In the genomic region with DNA sequence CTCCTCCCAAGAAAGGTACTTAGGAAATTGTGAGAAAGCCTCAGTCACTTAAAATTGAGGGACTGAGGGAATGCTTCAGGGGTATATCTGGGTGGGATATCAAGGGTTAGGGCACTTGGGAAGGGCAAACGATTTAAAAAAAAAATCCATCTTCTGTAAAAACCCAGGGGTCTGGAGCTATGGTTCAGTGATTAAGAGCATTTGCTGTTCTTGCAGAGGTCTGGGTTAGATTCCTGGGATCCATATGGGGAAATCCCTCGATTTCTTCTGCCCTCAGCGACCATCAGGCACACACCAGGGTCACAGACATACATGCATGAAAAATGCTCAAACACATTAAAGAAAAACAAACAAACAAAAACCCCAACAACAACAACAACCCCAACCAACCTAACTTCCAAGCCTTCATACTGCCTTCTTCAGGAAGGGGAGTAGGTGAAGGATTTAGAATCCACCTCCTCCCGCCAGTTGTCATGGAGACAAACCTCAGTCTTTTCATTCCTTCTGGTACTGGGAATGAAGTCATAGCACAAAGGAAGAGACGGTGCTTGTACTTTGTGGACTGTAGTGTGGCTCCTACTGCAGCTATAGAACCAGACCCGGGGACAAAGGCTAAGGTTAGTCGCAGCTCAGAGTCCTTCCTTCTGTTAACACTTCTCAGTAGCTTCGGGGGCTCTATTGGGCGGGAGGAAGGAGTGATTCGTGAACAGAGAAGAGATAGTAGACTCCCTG, we compare ENCODE assay signal across 8 mouse cellular contexts. TPM values are rescaled to one million over a fixed set of nuclear protein-coding genes. Genes with fewer than 3 reads are reported as not detected.
DNase-seq lines count a peak whose midpoint lies in the region; ATAC-seq lines count a peak whose summit lies in the region.

No protein-coding gene starts in this region.

- no peaks in the 10 kb centered on the region for H3K36me3 ChIP-seq in heart, embryonic 10.5 days
- no peaks in the 10 kb centered on the region for H3K36me3 ChIP-seq in embryonic facial prominence, embryonic 13.5 days
- 0 out of 2 replicates have a peak, but pooled peaks cover 5% of the 10 kb centered on the region for H3K36me3 ChIP-seq in limb, embryonic 10.5 days

- H3K4me1 ChIP-seq in heart, embryonic 10.5 days, result peaks cover 37% of the 10 kb centered on the region
- peaks cover 32% of the 10 kb centered on the region for H3K4me1 ChIP-seq in embryonic facial prominence, embryonic 13.5 days
- H3K4me1 ChIP-seq in limb, embryonic 10.5 days, result peaks cover 38% of the 10 kb centered on the region

- WGBS in heart, embryonic 10.5 days, result 5% methylated on average over 10 of the region's 10 CpGs
- 3% methylated on average over 10 of the region's 10 CpGs for WGBS in embryonic facial prominence, embryonic 13.5 days
- WGBS in limb, embryonic 10.5 days, result 7% methylated on average over 10 of the region's 10 CpGs

- no peaks in the 10 kb centered on the region for H3K9me3 ChIP-seq in heart, embryonic 10.5 days
- no peaks in the 10 kb centered on the region for H3K9me3 ChIP-seq in embryonic facial prominence, embryonic 13.5 days
- H3K9me3 ChIP-seq in limb, embryonic 10.5 days (replicated peaks), result no peaks in the 10 kb centered on the region

- H3K27ac ChIP-seq in heart, embryonic 10.5 days, result peak overlapping the region; percentile 99
- H3K27ac ChIP-seq in embryonic facial prominence, embryonic 13.5 days, result peak overlapping the region; percentile 100
- H3K27ac ChIP-seq in limb, embryonic 10.5 days, result peak overlapping the region; percentile 99

- H3K4me2 ChIP-seq in embryonic facial prominence, embryonic 13.5 days, result peak overlapping the region; percentile 79

- H3K4me3 ChIP-seq in heart, embryonic 10.5 days, result peak overlapping the region; percentile 87
- H3K4me3 ChIP-seq in embryonic facial prominence, embryonic 13.5 days, result peak overlapping the region; percentile 78
- H3K4me3 ChIP-seq in limb, embryonic 10.5 days, result peak overlapping the region; percentile 86

- no peaks in the 10 kb centered on the region for H3K27me3 ChIP-seq in heart, embryonic 10.5 days (ENCODE audit: insufficient read depth, poor library complexity, severe bottlenecking)
- no peaks in the 10 kb centered on the region for H3K27me3 ChIP-seq in embryonic facial prominence, embryonic 13.5 days
- no peaks in the 10 kb centered on the region for H3K27me3 ChIP-seq in limb, embryonic 10.5 days (ENCODE audit: low read depth, poor library complexity, severe bottlenecking)

- no peak for DNase-seq in heart, embryonic 10.5 days (ENCODE audit: low spot score)
- no peak for DNase-seq in heart, postnatal 4 days
- no peak for DNase-seq in limb, embryonic 10.5 days (ENCODE audit: low spot score)
- no peak for DNase-seq in cerebellum, postnatal 14 days
- DNase-seq in spleen, postnatal 10 days (ENCODE audit: low spot score in 2 of 2), result no peak

- ATAC-seq in CD4-positive, CD25-positive, alpha-beta regulatory T cell, adult 4 months, result peak; percentile 48
- peak; percentile 65 for ATAC-seq in embryonic facial prominence, embryonic 13.5 days (ENCODE audit: insufficient number of reproducible peaks, insufficient read depth, low FRiP score, low TSS enrichment, low read depth)
- peak; percentile 11; the same call in 1 of the 2 replicates for ATAC-seq in neutrophil, adult 5-6 weeks (ENCODE audit: extremely low read depth, insufficient number of reproducible peaks, low FRiP score, poor library complexity, severe bottlenecking)

- peak overlapping the region; percentile 97 for H3K9ac ChIP-seq in embryonic facial prominence, embryonic 13.5 days

RNA-seq across cellular contexts. Expression of gene Pank2, which starts 0.6 kb away (rescaled TPM):
- polyA plus RNA-seq in heart, embryonic 10.5 days (2016; fragmentation: Nextera tagmentation; extraction: Ambion mirVana), result 29.7 and 41.7 TPM in 2 replicates
- 10 to 100 TPM; 41.1 to 44.4 TPM for total RNA-seq in heart, postnatal 4 days (2021)
- polyA plus RNA-seq in CD4-positive, CD25-positive, alpha-beta regulatory T cell, adult 4 months (2017; shearing (Covaris generic)), result 10 to 100 TPM in 1 of 2 experiments, 1 to 10 TPM in 1; 7.7 to 12.0 TPM
- polyA plus RNA-seq in embryonic facial prominence, embryonic 13.5 days (2015; fragmentation: Nextera tagmentation; extraction: Ambion mirVana), result 43.3 and 45.7 TPM in 2 replicates
- polyA plus RNA-seq in limb, embryonic 10.5 days (2016; fragmentation: Nextera tagmentation; extraction: Ambion mirVana), result 45.0 and 46.3 TPM in 2 replicates
- total RNA-seq in neutrophil, adult 5-6 weeks (2017), result 54.8 and 58.1 TPM in 2 replicates

RNA-seq across cellular contexts. Expression of gene Mavs, which starts 27.8 kb away (rescaled TPM):
- 20.3 and 21.6 TPM in 2 replicates for polyA plus RNA-seq in heart, embryonic 10.5 days (2016; fragmentation: Nextera tagmentation; extraction: Ambion mirVana)
- total RNA-seq in heart, postnatal 4 days (2021), result 10 to 100 TPM; 28.9 to 29.1 TPM
- polyA plus RNA-seq in CD4-positive, CD25-positive, alpha-beta regulatory T cell, adult 4 months (2017; shearing (Covaris generic)), result 10 to 100 TPM; 22.5 to 34.2 TPM
- polyA plus RNA-seq in embryonic facial prominence, embryonic 13.5 days (2015; fragmentation: Nextera tagmentation; extraction: Ambion mirVana), result 15.9 and 16.1 TPM in 2 replicates
- polyA plus RNA-seq in limb, embryonic 10.5 days (2016; fragmentation: Nextera tagmentation; extraction: Ambion mirVana), result 20.4 and 21.5 TPM in 2 replicates
- 14.4 and 15.3 TPM in 2 replicates for total RNA-seq in neutrophil, adult 5-6 weeks (2017)

RNA-seq across cellular contexts. Expression of gene Ap5s1, which starts 54.8 kb away (rescaled TPM):
- polyA plus RNA-seq in heart, embryonic 10.5 days (2016; fragmentation: Nextera tagmentation; extraction: Ambion mirVana), result 23.6 and 33.3 TPM in 2 replicates
- total RNA-seq in heart, postnatal 4 days (2021), result 10 to 100 TPM; 32.6 to 42.4 TPM
- 10 to 100 TPM; 23.8 to 28.5 TPM for polyA plus RNA-seq in CD4-positive, CD25-positive, alpha-beta regulatory T cell, adult 4 months (2017; shearing (Covaris generic))
- 26.4 and 28.5 TPM in 2 replicates for polyA plus RNA-seq in embryonic facial prominence, embryonic 13.5 days (2015; fragmentation: Nextera tagmentation; extraction: Ambion mirVana)
- 18.9 and 22.6 TPM in 2 replicates for polyA plus RNA-seq in limb, embryonic 10.5 days (2016; fragmentation: Nextera tagmentation; extraction: Ambion mirVana)
- total RNA-seq in neutrophil, adult 5-6 weeks (2017), result 7.7 and 13.3 TPM in 2 replicates

Comparison
In these comparisons a context has a peak if more than half of its experiments do, and no peak if none do; other contexts are left out.
1. ATAC-seq: peak in every context shown above with its lines; median percentile 65 in embryonic facial prominence, embryonic 13.5 days; 48 in CD4-positive, CD25-positive, alpha-beta regulatory T cell, adult 4 months; 11 in neutrophil, adult 5-6 weeks.